Mouse (Mus musculus) brown adipose tissue, adult 24 weeks (tissue): ENCODE measurements around the gene Thbs4. TPM values are rescaled to one million over a fixed set of nuclear protein-coding genes. Genes with fewer than 3 reads are reported as not detected.
A peak's percentile ranks its signal among the peaks of the same experiment; 100 is the strongest.

Source experiments
- H3K27ac ChIP-seq: fragments of 200-500 bp; replicated peaks from 2 replicates; pipeline ENCODE4 v1.5.1; 2012; ENCODE audit warnings: low read depth, mild to moderate bottlenecking, low read length
- H3K4me1 ChIP-seq: fragments of 200-500 bp; 2 replicates; pipeline ENCODE4 v1.6.1; 2012; ENCODE audit warnings: low read length, mixed read lengths; ENCODE audit not compliant: control insufficient read depth, insufficient read depth, insufficient read length
- H3K4me3 ChIP-seq: fragments of 200-500 bp; 2 replicates; pipeline ENCODE4 v1.5.1; 2012; ENCODE audit warnings: low read depth, mild to moderate bottlenecking, low read length, moderate library complexity; ENCODE audit not compliant: insufficient read depth
- polyA plus RNA-seq: library from polyadenylated mRNA; stranded (reverse); fragments of >200 nt; gene quantifications from 2 replicates; pipeline ENCODE4 v1.2.4, GENCODE M21; 2012; ENCODE audit not compliant: missing spikeins, insufficient read depth, insufficient read length

The Thbs4 gene
- polyA plus RNA-seq, 1 experiment, result 2.7 TPM

DNA sequence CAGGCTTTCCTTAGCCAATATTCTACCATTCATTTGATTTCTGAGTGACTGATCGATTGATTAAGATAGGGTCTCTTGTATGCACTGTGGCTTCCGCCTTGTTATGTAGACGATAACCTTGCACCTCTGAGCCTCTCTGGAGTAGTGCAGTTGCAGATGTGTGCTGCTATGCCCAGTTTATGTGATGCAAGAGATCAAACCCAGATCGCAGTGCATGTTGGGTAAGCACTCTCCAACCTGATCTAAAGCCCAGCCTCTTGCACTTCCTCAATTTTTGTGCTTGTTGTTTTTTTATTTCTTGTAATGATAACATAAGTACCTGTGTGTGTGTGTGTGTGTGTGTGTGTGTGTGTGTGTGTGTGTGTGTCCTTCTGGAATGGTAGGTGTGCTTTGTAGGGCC lies 51.7 kb downstream of the Thbs4 start:
- H3K27ac ChIP-seq, result no peak overlapping the region
- no peak overlapping the region for H3K4me3 ChIP-seq
- H3K4me1 ChIP-seq, result no peaks in the 10 kb centered on the region

DNA sequence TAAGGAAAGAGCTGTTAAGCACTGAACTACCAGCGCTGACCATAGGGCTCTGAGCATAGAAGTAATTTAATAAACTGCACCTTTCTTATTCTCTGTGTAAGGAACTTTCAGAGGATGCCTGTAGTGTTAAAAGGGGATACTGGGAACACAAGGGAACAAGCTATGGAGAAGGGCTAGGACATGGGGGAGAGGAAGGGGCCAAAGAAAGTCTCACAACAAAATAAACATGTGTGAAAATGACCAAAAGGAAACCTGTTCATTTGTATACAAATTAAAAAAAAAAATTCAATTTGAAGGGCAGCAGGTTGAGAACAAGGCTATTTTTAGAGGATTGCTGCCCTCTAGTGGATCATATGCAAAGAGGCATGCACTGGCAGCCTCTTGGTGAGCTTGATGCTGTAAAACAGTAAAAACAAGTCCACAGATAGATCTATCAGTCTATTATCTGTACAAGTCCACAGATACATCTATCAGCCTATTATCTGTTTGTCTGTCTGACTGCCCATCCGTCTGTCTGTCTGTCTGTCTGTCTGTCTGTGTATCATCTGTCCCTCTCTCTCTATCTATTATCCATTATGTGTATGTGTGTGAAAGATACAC lies 53.8 kb downstream of the Thbs4 start:
- Histone ChIP-seq H3K27ac (no peak overlapping the region), H3K4me3 (no peak overlapping the region), H3K4me1 (no peaks in the 10 kb centered on the region)

DNA sequence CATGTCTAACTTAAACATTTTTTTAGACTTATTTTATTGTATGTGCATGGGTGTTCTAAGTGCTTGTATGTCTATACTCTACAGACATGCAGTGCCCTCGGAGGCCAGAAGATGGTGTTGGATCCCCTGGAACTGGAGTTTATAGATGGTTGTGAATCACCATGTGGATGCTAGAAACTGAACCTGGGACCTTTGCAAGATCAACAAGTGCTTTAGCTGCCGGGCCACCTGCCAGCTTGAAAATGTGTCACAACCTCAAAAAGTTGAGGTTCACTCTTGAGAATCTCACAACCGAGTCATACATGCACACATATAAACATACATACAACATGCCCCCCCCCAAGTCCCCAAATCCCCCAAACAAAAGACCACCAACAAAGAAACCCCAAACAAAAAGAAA lies 54.8 kb downstream of the Thbs4 start:
- no peak overlapping the region for H3K27ac ChIP-seq
- no peak overlapping the region for H3K4me3 ChIP-seq
- no peaks in the 10 kb centered on the region for H3K4me1 ChIP-seq

DNA sequence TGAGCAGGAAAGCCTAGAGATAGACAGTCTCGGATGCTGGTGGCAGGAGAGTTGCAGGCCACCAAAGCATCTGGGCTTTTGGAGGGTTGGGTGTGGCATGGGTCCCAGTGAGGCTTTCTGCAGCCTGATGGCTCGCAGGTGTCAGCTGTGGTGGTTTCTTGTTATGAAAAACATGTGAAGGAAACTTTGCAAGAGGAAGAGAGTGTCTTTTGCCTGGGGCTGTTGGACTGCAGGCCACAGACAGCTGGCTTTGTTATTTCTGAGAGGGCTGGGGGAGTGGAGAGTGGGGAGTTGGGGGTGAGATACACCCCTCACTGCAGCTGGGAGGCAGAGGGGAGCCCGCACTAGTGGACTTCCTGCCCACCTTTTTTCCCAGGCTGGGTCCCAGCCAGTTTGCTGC lies 55.8 kb downstream of the Thbs4 start:
- no peaks in the 10 kb centered on the region for H3K4me1 ChIP-seq
- H3K4me3 ChIP-seq, result no peak overlapping the region
- no peak overlapping the region for H3K27ac ChIP-seq

DNA sequence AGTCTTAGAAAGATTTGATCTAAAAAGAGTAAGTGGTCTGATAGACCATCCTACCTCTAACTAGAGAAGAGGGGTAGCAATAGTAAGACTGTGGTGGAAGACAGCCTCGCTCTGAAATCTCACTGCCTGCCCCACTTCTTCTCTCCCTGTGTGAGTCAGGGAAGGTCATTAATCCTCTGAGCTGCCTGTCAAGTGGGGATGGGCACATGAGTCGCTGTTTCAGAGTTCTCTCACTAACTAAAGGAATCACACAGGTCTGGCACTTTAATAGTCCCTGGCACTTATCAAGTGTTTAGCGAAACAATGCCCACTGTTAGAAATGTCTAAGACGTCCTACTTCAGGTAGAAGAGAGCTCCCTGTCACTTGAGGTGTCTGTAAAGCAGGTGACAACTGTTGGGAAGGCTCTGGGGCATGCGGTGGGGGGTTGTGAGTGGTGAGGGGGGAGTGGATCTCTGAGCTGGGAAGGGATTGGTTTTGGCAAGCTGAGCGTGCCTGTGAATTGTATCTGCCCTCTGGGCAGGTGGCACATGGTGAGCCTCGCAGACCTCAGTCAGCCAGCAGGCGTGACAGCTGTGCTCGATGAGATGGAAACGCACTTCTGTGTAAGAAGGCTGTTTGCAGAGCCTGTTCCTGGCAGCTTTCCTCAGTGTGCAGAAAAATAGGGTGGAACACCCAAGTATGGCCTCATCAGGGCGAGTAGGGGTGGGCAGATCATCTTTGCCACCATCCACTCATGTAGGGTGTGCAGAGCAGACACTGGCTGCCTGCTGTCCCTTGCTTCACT lies 57.9 kb downstream of the Thbs4 start:
- Histone ChIP-seq H3K27ac (no peak overlapping the region), H3K4me3 (no peak overlapping the region), H3K4me1 (no peaks in the 10 kb centered on the region)

DNA sequence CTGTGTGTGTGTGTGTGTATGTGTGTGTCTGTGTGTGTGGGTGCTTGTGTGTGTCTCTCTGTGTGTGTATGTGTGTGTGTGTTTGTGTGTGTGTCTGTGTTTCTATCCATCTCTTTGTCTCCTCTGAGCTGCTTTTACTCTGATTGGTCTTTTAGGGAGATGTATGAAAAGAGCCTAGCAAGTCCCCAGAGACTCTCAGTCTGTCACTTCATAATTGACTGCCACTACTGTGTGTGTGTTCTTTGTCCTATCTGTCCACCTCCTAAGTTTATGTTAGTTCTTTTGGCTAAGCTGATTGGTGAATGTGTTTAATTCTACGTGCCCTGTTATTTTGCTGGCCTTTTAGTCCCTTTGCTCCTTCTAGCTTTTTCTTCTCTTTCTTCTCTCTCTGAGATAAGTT lies 58.9 kb downstream of the Thbs4 start:
- H3K4me1 ChIP-seq, result no peaks in the 10 kb centered on the region
- no peak overlapping the region for H3K4me3 ChIP-seq
- no peak overlapping the region for H3K27ac ChIP-seq

DNA sequence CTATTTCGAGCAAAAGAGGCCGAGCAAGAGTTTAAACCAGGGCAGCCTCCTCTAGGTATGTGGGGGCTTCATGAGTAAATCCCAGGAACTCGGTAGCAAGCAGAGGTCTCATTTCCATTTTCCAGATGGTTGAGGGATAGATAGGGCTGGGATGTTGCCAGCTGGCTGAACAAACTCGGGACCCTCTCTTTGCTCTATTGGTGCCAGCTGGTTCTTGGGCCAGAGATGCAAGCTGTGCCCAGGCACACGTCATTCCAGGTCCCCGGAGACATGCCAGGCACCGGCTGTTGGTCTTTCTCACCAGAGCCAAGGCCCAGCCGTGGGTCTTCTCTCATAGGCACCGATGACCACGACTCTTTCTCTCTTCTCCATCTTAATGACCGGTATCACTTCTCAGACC lies 60.9 kb downstream of the Thbs4 start:
- no peak overlapping the region for H3K4me3 ChIP-seq
- peaks cover 6% of the 10 kb centered on the region for H3K4me1 ChIP-seq
- no peak overlapping the region for H3K27ac ChIP-seq

DNA sequence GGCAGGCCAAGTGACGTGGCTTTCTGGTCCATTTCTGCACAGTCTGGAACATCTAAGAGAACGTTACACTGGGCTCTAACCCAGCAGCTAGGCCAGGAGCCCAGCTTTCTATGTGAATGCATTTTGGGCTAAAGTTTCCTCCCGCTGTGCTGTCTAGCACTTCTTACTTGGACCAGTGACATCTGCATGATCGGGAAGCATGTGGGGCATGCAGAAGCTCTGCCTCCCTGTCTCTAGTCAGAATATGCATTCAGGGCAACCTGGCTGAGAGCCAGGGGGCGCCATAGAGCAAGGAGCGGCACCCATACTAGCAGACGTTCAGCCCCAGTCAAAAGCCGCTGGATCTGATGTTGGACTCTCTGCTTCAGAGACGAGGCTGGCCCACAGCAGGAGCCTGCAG lies 61.4 kb downstream of the Thbs4 start:
- H3K4me1 ChIP-seq, result peaks cover 6% of the 10 kb centered on the region
- no peak overlapping the region for H3K4me3 ChIP-seq
- no peak overlapping the region for H3K27ac ChIP-seq

DNA sequence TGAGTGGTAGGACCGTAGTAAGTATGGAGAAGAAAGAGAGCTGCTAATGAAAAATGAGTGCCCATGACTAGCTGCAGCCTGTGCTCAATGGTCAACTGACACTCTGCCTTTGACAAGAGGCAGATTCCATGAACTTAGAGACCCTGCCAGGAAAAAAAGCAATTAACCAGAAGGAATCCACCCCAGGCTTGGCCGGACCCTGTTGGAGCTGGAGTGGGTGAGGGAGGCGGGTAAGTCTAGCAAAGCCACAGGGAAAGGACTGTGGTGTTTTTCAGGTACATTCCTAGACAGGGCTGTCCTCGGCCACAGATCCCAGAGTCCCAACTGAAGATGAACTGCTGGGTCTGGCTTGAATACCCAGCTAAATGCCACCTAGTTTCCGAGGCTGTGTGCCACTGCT lies 61.8 kb downstream of the Thbs4 start:
- Histone ChIP-seq H3K27ac (no peak overlapping the region), H3K4me3 (no peak overlapping the region), H3K4me1 (peaks cover 6% of the 10 kb centered on the region)

DNA sequence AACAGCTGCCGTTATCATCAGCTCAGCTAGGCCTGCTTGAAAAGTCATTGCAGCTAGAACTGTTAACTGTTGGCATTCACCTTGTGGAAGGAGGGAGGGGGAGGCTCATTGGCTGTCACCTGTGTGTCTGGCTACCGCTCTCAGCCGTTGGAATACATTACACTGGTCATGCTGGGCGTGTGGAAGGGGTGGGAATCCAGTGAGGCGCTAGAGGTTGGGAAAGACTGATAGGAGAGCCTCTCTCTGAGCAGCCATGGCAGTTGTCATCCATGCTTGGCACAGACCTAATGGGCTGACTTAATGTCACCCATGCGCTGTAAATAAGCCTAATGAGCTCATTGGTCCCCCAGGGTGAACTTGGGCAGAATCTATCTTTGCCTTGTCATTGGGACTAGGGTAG lies 62.8 kb downstream of the Thbs4 start:
- Histone ChIP-seq H3K27ac (no peak overlapping the region), H3K4me1 (peaks cover 6% of the 10 kb centered on the region), H3K4me3 (no peak overlapping the region)

DNA sequence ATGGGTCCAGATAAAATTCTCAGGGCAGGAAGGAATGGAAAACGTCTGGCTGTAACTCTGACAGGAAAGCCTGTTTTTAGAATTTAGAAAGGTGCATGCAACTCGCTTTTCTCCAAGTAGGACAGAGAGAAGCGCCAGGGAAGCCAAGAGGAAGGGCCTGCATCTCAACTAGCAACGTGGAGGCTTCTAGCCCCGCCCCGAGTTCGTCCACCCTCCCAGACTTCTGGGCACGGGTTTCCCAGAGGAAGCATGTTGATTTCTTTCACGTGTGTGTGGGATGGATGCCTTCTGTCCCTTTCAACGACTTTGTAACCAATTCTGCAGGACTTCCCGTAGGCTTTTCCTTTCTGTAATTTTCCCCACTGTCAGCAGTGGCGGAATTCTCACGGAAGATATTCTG lies 64.8 kb downstream of the Thbs4 start:
- Histone ChIP-seq H3K4me3 (no peak overlapping the region), H3K4me1 (peaks cover 6% of the 10 kb centered on the region), H3K27ac (0 out of 2 replicates have a peak overlapping the region, but pooled peaks have one; percentile 34)

DNA sequence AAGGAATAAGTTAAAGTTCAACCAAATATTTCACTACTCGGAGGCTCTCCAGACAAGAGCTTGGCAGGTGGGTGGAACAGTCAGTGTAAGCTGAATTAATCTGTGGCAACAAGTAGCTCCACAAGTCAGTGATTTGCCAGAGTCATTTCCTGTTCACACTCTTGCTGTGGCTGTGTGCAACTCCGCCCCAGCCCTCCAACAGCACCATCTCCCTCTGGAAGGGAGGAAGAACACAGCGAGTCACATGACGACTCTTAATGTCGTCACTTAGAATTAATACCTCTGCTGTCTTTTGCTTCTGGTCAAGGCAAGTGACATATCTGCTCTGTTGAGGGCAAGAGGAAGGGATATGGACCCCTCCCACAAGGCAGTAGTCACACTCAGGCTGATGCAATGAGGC lies 72.2 kb downstream of the Thbs4 start:
- Histone ChIP-seq H3K4me3 (no peak overlapping the region), H3K4me1 (no peaks in the 10 kb centered on the region), H3K27ac (no peak overlapping the region)

DNA sequence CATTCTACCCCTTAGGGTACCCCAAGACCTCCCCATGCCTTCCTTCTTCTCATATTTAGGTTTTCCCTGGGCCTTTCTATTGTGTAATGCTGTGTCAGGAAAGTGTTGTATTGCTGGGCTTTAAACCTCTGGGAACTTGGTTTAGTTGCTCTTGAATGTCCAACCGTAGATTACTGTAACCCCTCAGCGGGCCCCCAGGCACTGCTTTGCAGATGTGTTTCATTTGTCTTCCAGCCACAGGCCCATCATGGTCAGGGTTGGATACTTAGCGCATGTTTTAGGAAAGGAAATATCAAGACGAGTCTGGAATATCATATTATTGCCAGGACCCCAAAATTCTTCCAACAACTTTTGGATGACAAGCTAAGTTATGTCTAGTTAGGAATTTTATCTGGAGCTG lies 73.6 kb downstream of the Thbs4 start:
- Histone ChIP-seq H3K4me1 (no peaks in the 10 kb centered on the region), H3K4me3 (no peak overlapping the region), H3K27ac (no peak overlapping the region)

DNA sequence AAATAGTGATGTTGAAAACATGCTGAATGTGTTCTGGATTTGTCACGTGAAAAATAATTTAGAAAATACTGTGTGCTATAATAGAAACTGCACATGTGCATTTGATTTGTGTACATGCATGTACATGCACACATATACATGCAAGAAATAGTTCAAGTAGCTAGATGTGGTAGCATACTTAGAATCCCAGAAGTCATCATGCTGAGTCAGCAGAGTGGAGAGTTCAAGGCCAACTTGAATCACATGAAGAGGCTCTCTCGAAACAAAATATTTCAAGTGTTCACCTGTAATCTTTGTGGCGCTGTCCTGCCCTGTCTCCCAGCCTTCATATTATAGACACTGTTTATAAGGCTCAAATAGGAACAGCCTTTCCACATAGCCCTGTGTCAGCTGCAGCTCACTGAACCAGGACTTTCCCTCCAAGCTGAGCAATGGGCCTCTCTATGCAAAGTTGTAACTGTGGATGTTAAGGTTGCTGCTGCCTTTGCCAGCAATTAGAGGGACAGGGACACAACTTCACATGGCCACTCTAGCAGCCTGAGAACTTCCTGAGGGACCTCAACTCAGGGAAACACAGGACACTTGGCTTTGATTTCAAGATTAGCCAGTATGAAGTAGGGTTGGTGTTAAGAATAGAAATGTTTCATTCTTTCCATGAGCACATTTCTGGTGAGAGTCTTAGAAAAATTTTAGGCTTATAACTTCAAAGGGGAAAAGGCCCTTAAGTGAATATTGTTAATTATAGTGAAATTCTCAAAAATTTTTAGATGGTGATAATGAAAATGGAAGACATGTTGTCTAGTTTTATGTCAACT lies 76.6 kb downstream of the Thbs4 start:
- H3K4me3 ChIP-seq, result no peak overlapping the region
- no peak overlapping the region for H3K27ac ChIP-seq
- H3K4me1 ChIP-seq, result no peaks in the 10 kb centered on the region

DNA sequence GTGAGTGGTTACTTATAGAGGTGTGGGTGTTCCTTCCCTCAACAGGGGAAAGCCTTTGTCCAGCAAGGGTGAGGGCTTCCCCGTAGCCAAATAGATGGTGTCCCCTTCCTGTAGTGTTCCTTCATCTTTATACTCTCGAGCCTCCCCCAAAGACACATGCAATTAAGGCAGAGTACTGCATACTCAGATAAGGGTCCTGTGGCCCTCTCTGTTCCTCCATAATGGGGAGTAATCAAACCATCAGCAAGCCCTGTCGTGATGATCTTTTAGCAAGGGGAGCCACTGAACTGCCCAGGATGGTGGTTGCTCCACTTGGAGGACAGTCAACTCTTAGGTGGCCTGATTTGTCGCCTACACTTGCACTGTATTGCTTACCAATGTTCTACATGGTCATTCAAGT lies 82.0 kb downstream of the Thbs4 start:
- Histone ChIP-seq H3K4me1 (no peaks in the 10 kb centered on the region), H3K27ac (no peak overlapping the region), H3K4me3 (no peak overlapping the region)
